ENCODE assay signal across 7 mouse cellular contexts in genomic region chr15:86057413-86057812, GRCm38 (mm10). TPM values are rescaled to one million over a fixed set of nuclear protein-coding genes. Genes with fewer than 3 reads are reported as not detected.
A peak's percentile ranks its signal among the peaks of the same experiment; 100 is the strongest.
DNase-seq lines count a peak whose midpoint lies in the region; ATAC-seq and TF ChIP-seq lines count a peak whose summit lies in the region.

Gene Gramd4, plus strand, starts transcription at chr15:86057695.

- no peak for TF ChIP-seq CTCF in ES-Bruce4 (IDR thresholded peaks at IDR 0.05; ENCODE audit: low read depth, low read length)

- ATAC-seq in megakaryocyte-erythroid progenitor cell, adult 5-6 weeks (replicated peaks; ENCODE audit: low FRiP score, low TSS enrichment, poor library complexity, severe bottlenecking) = no peak

- peaks cover 3% of the 10 kb centered on the region for H3K4me1 ChIP-seq in ES-Bruce4 (ENCODE audit: control insufficient read depth, insufficient read depth, low read length)
- peaks cover 71% of the 10 kb centered on the region for H3K4me1 ChIP-seq in heart, embryonic 10.5 days

- H3K4me3 ChIP-seq in ES-Bruce4 (ENCODE audit: low read depth, low read length) = peak within 1 kb of the TSS; percentile 84
- H3K4me3 ChIP-seq in heart, embryonic 10.5 days = peak within 1 kb of the TSS; percentile 77

- 8% methylated on average over 6 of the region's 6 CpGs for WGBS in heart, embryonic 10.5 days

- H3K27me3 ChIP-seq in ES-Bruce4 (ENCODE audit: control insufficient read depth, insufficient read depth, low read length, poor library complexity, severe bottlenecking) = no peaks in the 10 kb centered on the region
- H3K27me3 ChIP-seq in heart, embryonic 10.5 days (ENCODE audit: insufficient read depth, poor library complexity, severe bottlenecking) = no peaks in the 10 kb centered on the region

- no peak for TF ChIP-seq EP300 in ES-Bruce4 (IDR thresholded peaks at IDR 0.05; ENCODE audit: insufficient read depth, low read depth, low read length)

- H3K36me3 ChIP-seq in ES-Bruce4 (ENCODE audit: control insufficient read depth, insufficient read depth, low read length, poor library complexity, severe bottlenecking) = no peaks in the 10 kb centered on the region
- no peaks in the 10 kb centered on the region for H3K36me3 ChIP-seq in heart, embryonic 10.5 days

- TF ChIP-seq POLR2A in ES-Bruce4 (IDR thresholded peaks at IDR 0.05; ENCODE audit: insufficient read depth, low read length) = no peak

- peak within 1 kb of the TSS; percentile 92 for H3K9ac ChIP-seq in ES-Bruce4 (ENCODE audit: low read depth, poor library complexity, severe bottlenecking)

- no peaks in the 10 kb centered on the region for H3K9me3 ChIP-seq in ES-Bruce4 (replicated peaks; ENCODE audit: control insufficient read depth, insufficient read depth, low read length, poor library complexity, severe bottlenecking)
- no peaks in the 10 kb centered on the region for H3K9me3 ChIP-seq in heart, embryonic 10.5 days

- peak; percentile 85 for DNase-seq in 416B (ENCODE audit: low read depth)
- peak; percentile 68 to 76 for DNase-seq in cerebellum, postnatal 10 days
- DNase-seq in heart, embryonic 10.5 days (ENCODE audit: low spot score) = no peak
- DNase-seq in layer of hippocampus, postnatal 25 days (ENCODE audit: extremely low spot score in 1 of 2, low spot score in 1 of 2) = no peak
- no peak for DNase-seq in ovary, adult 18-20 months (ENCODE audit: low spot score)

- H3K27ac ChIP-seq in ES-Bruce4 (ENCODE audit: insufficient read depth, low read length) = no peak within 1 kb of the TSS
- peak within 1 kb of the TSS; percentile 95 for H3K27ac ChIP-seq in heart, embryonic 10.5 days

RNA-seq across cellular contexts. Expression of gene Gramd4, which starts in this region (rescaled TPM):
- polyA plus RNA-seq in ES-Bruce4 (2011; ENCODE audit: insufficient read depth, insufficient read length, low read depth, missing spikeins) = 22.6 TPM in 2 replicates
- polyA plus RNA-seq in heart, embryonic 10.5 days (2016; fragmentation: Nextera tagmentation; extraction: Ambion mirVana) = 9.6 and 11.6 TPM in 2 replicates
- total RNA-seq in layer of hippocampus, postnatal 25 days (2021) = 10 to 100 TPM; 25.9 to 27.7 TPM
- total RNA-seq in megakaryocyte-erythroid progenitor cell, adult 5-6 weeks (2014; fragmentation: Nextera tagmentation) = 24.9 and 41.8 TPM in 2 replicates
- 35.8 and 52.4 TPM in 2 replicates for total RNA-seq in megakaryocyte-erythroid progenitor cell, adult 5-6 weeks (2017)

Comparison
In these comparisons a context has a peak if more than half of its experiments do, and no peak if none do; other contexts are left out.
1. DNase-seq: peak in 416B (single experiment) and cerebellum, postnatal 10 days (2 of 2); none in heart, embryonic 10.5 days (single experiment), layer of hippocampus, postnatal 25 days (0 of 2) and ovary, adult 18-20 months (single experiment).